Mouse (Mus musculus) hindbrain, embryonic 13.5 days (tissue): ENCODE results near the gene Xab2. TPM values are rescaled to one million over a fixed set of nuclear protein-coding genes. Genes with fewer than 3 reads are reported as not detected.
A peak's percentile ranks its signal among the peaks of the same experiment; 100 is the strongest.

Experiments
- ATAC-seq: fragments of 200-750 bp; cut with Nextera tagmentation; 2 replicates; pipeline ENCODE4 v1.8.0; 2017; ENCODE audit warnings: moderate TSS enrichment; ENCODE audit not compliant: low FRiP score
- H3K27ac ChIP-seq: fragments of 300-500 bp; sonication (generic); 2 replicates; pipeline ENCODE4 v1.5.1; 2015; ENCODE audit warnings: inconsistent platforms, mild to moderate bottlenecking, moderate library complexity
- H3K27me3 ChIP-seq: fragments of 300-500 bp; sonication (generic); 2 replicates; pipeline ENCODE4 v1.6.1; 2015; ENCODE audit warnings: mild to moderate bottlenecking, inconsistent platforms
- H3K36me3 ChIP-seq: fragments of 300-500 bp; sonication (generic); 2 replicates; pipeline ENCODE4 v1.6.1; 2015; ENCODE audit warnings: mild to moderate bottlenecking, inconsistent platforms
- H3K4me1 ChIP-seq: fragments of 300-500 bp; sonication (generic); replicated peaks from 2 replicates; pipeline ENCODE4 v1.6.1; 2015; ENCODE audit warnings: inconsistent platforms
- H3K4me2 ChIP-seq: fragments of 300-500 bp; sonication (generic); 2 replicates; pipeline ENCODE4 v1.6.1; 2015; ENCODE audit warnings: inconsistent platforms, mild to moderate bottlenecking, moderate library complexity
- H3K4me3 ChIP-seq: fragments of 300-500 bp; sonication (generic); 2 replicates; pipeline ENCODE4 v1.5.1; 2015; ENCODE audit warnings: mild to moderate bottlenecking, inconsistent platforms
- H3K9ac ChIP-seq: fragments of 300-500 bp; sonication (generic); 2 replicates; pipeline ENCODE4 v1.6.1; 2015; ENCODE audit warnings: mild to moderate bottlenecking, inconsistent platforms
- H3K9me3 ChIP-seq: fragments of 300-500 bp; sonication (generic); 2 replicates; pipeline ENCODE4 v1.6.1; 2016; ENCODE audit warnings: inconsistent platforms
- WGBS: fragments of 180-500 bp; shearing (Covaris S2); methylation state at CpG from one replicate; pipeline ENCODE4 v1.1.7; 2015; 5-methylcytosine and 5-hydroxymethylcytosine counted together
- polyA plus RNA-seq: library from polyadenylated mRNA; unstranded; fragments of >200 nt; fragmentation: Nextera tagmentation; extraction: Ambion mirVana; gene quantifications from 2 replicates; pipeline ENCODE4 v1.2.1, GENCODE M21; 2015

The Xab2 gene
- 52.1 and 55.5 TPM in 2 replicates for polyA plus RNA-seq

DNA sequence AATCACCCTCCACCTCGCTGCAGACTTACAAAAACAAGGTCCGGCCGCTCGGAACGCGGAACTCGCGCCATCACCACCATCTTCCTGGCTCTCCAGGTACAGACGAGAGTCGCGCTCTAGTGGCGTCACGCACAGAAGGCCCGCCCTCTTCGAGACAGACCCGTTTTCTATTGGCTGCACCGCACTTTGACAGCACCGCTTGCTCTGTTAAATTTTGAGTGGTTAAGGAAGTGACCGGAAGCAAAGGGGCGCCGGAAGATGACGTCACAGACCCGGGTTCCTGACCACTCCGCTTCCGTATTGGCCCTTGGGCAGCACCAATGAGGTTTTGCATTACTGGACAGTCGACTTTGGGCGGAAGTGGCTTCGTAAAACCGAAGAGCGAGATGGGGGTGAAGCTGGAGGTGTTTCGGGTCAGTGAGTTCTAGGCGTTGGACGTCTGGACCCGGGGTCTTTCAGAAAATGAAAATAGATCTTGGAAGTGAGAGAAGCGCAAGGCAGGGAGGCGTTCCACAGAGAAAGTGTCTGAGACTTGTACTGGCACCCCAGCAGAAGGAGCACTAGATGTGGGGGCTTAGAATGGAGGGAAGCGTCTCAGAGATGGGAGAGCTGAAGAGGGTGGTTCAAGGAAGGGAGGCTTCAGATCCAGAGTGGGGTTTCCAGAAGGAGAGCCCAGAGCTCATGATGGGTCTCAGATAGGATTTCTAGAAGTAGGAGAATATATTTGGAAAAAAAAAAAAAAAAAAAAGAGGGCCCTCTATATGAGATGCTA, at the start of gene Xab2, which contains the start of gene Pet100:
Xab2 (minus strand) TSS at position 118 of the 772 bp plus-strand sequence.
Pet100 (plus strand) TSS at position 350 of the 772 bp plus-strand sequence.
- ATAC-seq, result peak; percentile 97
- Histone ChIP-seq H3K4me1 (peaks cover 24% of the 10 kb centered on the region), H3K4me3 (peak within 1 kb of the TSS; percentile 85), H3K27me3 (no peaks in the 10 kb centered on the region), H3K9me3 (no peaks in the 10 kb centered on the region), H3K27ac (no peak within 1 kb of the TSS; the same call in 1 of the 2 replicates), H3K9ac (peak within 1 kb of the TSS; percentile 81), H3K4me2 (peak within 1 kb of the TSS; percentile 93), H3K36me3 (peaks cover 27% of the 10 kb centered on the region)
- WGBS, result under 1% methylated on average over 37 of the region's 37 CpGs

DNA sequence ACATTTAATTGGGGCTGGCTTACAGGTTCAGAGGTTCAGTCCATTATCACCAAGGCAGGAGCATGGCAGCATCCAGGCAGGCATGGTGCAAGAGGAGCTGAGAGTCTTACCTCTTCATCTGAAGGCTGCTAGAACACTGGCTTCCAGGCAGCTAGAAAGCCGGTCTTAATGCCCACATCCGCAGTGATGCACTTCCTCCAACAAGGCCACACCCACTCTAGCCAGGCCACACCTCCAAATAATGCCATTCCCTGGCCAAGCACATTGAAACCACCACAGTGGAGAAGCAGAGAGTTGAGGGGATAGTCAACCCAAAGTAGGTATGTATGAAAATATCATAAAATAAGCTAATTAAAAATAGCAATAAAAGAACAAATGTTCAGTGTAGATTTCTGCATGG, 49.3 kb upstream of the Xab2 start:
- Histone ChIP-seq H3K9ac (no peak overlapping the region), H3K27ac (no peak overlapping the region), H3K4me3 (no peak overlapping the region), H3K36me3 (no peaks in the 10 kb centered on the region), H3K27me3 (0 out of 2 replicates have a peak, but pooled peaks cover 3% of the 10 kb centered on the region), H3K9me3 (no peaks in the 10 kb centered on the region), H3K4me2 (no peak overlapping the region), H3K4me1 (0 out of 2 replicates have a peak, but pooled peaks cover 7% of the 10 kb centered on the region)
- WGBS, result 95% methylated on average over 2 of the region's 2 CpGs
- no peak for ATAC-seq

DNA sequence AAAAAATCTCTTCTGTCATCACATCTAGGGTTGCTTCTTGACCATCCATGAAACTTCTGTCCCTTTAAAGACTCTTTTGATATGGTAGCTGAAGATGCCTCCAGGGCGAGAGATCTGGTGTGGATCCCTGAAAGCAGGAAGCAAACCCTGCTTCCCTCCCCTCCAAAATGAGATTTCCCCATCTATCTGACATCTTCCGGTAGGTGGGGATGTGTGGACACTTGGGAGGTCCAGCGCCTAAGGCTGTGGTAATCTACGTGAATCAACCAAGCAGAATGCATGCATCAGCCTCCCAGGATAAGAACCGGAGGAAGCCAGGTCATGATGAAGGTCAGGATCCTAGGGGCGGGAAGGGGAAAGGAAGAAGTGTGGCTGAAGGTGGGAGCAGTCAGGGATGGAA, 44.4 kb upstream of the Xab2 start, which contains the start of gene Mcemp1:
Mcemp1 (plus strand) TSS at position 248 of the 400 bp plus-strand sequence.
- Histone ChIP-seq H3K36me3 (no peaks in the 10 kb centered on the region), H3K4me1 (no peaks in the 10 kb centered on the region)
- 84% methylated on average over 6 of the region's 6 CpGs for WGBS

DNA sequence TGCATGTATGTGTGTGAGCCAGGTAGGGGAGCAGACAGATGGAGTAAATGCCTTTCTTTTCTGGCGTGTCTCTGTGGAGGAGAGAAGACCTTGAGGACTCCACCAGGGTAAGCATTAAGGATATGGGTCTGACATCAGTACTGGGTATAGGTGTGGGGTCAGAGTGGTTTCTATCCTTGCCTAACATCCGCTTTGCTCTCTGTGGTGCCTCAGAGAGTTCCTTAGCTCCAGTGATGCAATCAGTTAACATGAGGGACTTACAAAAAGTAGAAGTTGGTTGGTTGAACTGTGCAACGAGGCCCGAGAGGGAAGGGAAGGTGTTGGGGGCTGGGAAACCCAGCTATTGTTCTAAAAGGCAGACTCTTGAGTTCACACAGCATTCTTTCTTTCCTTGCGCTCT, 43.3 kb upstream of the Xab2 start:
- no peaks in the 10 kb centered on the region for H3K36me3 ChIP-seq
- H3K4me3 ChIP-seq, result no peak overlapping the region
- H3K9me3 ChIP-seq, result no peaks in the 10 kb centered on the region
- H3K4me2 ChIP-seq, result no peak overlapping the region
- H3K9ac ChIP-seq, result no peak overlapping the region
- H3K4me1 ChIP-seq, result no peaks in the 10 kb centered on the region
- no peak for ATAC-seq
- no peak overlapping the region for H3K27ac ChIP-seq
- 0 out of 2 replicates have a peak, but pooled peaks cover 3% of the 10 kb centered on the region for H3K27me3 ChIP-seq
- WGBS, result 64% methylated on average over 5 of the region's 5 CpGs

More for the DNA sequence above, 44.4 kb upstream of the Xab2 start, which contains the start of gene Mcemp1:
- Histone ChIP-seq H3K9ac (no peak within 1 kb of the TSS), H3K27me3 (0 out of 2 replicates have a peak, but pooled peaks cover 3% of the 10 kb centered on the region), H3K4me3 (no peak within 1 kb of the TSS), H3K4me2 (no peak within 1 kb of the TSS), H3K27ac (no peak within 1 kb of the TSS), H3K9me3 (no peaks in the 10 kb centered on the region)
- ATAC-seq, result no peak

DNA sequence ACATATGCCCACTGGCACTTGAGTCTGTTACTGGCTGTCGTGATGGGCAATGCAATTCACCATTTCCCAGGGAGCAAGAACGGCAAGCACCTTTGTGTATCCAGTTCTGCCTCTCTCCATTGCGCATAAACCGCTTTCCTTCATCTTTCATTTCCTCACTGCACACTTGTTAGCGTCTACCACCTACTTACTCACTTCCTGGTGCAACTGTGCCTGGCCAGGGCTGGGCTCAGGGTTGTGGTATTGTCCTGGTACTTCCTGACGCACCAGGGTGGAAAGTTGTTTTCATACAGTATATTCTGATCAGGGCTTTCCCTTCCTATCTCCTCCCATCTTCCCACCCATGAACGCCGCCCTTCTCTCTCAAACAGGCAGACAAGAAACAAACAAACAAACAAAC, 39.8 kb upstream of the Xab2 start:
- H3K4me3 ChIP-seq, result no peak overlapping the region
- no peak for ATAC-seq
- no peaks in the 10 kb centered on the region for H3K36me3 ChIP-seq
- WGBS, result 88% methylated on average over 8 of the region's 8 CpGs
- peaks cover 8% of the 10 kb centered on the region for H3K4me1 ChIP-seq
- H3K27me3 ChIP-seq, result 0 out of 2 replicates have a peak, but pooled peaks cover 1% of the 10 kb centered on the region
- no peaks in the 10 kb centered on the region for H3K9me3 ChIP-seq
- no peak overlapping the region for H3K27ac ChIP-seq
- no peak overlapping the region for H3K9ac ChIP-seq
- H3K4me2 ChIP-seq, result no peak overlapping the region

DNA sequence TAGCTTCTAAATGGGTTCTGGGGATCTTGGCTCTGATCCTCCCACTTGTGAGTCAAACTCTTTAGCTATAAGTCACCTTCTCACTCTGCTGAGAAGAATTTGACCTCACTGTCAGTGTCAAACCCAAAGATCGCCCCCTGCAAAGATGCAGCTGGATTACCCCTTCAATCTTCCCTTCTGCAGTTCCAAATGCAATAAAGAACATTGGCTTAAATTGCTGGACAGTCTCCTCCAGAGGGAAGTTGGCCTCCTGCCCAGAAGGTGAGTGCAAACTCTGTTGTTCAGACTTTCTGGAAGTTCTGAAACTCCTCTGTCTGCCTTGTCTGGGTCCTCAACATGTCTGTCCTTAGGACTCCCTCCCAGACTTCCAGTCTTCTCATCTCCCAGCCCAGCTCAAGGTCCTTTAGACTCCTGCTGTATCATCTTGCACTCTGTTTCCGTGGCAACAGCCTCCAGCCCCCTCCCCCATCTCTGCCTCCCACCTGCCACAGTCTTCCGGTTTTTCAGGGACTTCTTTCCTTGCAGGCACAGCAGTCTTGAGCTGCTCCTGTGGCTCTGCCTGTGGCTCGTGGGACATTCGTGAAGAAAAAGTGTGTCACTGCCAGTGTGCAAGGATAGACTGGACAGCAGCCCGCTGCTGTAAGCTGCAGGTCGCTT, 35.7 kb upstream of the Xab2 start:
- peak; percentile 53; the same call in 1 of the 2 replicates for ATAC-seq
- Histone ChIP-seq H3K27ac (no peak overlapping the region), H3K9ac (0 out of 2 replicates have a peak overlapping the region, but pooled peaks have one; percentile 1), H3K9me3 (no peaks in the 10 kb centered on the region), H3K4me2 (peak overlapping the region; percentile 22; the same call in 1 of the 2 replicates), H3K4me3 (no peak overlapping the region), H3K27me3 (no peaks in the 10 kb centered on the region), H3K36me3 (no peaks in the 10 kb centered on the region), H3K4me1 (peaks cover 8% of the 10 kb centered on the region)
- 26% methylated on average over 7 of the region's 7 CpGs for WGBS

DNA sequence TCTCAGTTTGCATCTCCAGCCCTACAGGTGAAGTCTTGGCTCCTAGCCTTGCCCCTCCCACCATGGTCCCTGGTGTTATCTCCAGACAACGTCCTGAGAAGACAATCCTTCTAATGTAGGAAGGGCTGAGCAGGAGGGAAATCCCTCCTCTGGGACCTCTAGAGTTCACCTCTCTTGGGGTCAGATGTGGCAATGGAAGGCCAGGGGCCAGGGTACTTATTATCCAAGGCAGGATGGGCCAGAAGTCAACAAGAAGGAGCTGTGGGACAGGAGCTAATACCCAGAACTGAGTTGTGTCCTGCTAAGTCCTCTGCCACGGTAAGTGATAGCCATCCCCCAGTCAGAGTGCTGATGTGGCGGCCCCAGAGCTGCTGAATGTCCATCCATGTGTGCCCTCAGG, 34.4 kb upstream of the Xab2 start, which contains the start of gene Retn:
Retn (plus strand) TSS at position 245 of the 400 bp plus-strand sequence.
- no peaks in the 10 kb centered on the region for H3K36me3 ChIP-seq
- H3K27me3 ChIP-seq, result no peaks in the 10 kb centered on the region
- H3K9ac ChIP-seq, result no peak within 1 kb of the TSS
- H3K4me1 ChIP-seq, result peaks cover 8% of the 10 kb centered on the region
- no peak within 1 kb of the TSS for H3K4me2 ChIP-seq
- WGBS, result 86% methylated on average over 3 of the region's 3 CpGs
- H3K4me3 ChIP-seq, result no peak within 1 kb of the TSS
- no peak within 1 kb of the TSS for H3K27ac ChIP-seq
- H3K9me3 ChIP-seq, result no peaks in the 10 kb centered on the region
- ATAC-seq, result no peak

DNA sequence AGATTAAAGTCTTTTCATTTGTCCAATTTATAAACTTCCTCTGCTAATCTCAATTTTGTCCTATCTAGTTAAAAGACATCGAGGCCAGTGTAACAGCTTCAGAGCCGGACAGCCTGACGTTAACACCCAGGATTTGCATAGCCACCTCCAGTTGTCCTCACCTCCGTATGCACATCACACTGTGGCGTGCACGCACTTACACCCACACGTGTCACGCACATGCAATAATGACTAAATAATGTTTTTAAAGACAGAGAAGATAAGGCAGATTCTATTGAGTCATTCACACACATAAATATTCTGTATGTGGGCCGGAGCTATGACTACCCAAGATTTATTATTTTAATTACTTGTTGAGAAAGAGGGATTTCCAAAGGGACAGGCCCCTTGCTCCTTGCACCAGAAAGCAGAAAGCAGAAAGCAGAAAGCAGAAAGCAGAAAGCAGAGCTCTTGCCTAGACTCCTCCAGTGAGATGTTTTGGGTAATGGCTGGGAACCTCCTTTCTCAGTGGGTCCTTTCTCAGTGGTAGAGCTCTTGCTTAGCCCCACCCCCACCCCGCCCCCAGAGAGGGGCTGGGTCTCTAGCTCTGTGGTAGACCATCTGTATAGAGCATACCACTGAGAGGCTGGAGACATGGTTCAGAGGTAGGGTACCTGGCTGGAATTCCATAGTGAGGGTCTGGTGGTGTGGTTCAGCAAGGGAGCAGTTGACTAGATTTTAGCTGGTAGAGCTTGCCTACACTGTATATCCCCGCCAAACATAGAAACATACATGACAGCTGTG, 33.8 kb upstream of the Xab2 start:
- ATAC-seq, result 0 out of 2 replicates have a peak, but pooled peaks have one; percentile 6
- Histone ChIP-seq H3K27ac (no peak overlapping the region), H3K9ac (no peak overlapping the region), H3K4me2 (no peak overlapping the region), H3K9me3 (no peaks in the 10 kb centered on the region), H3K4me3 (no peak overlapping the region), H3K36me3 (no peaks in the 10 kb centered on the region), H3K4me1 (peaks cover 8% of the 10 kb centered on the region), H3K27me3 (no peaks in the 10 kb centered on the region)
- WGBS, result 72% methylated on average over 11 of the region's 11 CpGs

DNA sequence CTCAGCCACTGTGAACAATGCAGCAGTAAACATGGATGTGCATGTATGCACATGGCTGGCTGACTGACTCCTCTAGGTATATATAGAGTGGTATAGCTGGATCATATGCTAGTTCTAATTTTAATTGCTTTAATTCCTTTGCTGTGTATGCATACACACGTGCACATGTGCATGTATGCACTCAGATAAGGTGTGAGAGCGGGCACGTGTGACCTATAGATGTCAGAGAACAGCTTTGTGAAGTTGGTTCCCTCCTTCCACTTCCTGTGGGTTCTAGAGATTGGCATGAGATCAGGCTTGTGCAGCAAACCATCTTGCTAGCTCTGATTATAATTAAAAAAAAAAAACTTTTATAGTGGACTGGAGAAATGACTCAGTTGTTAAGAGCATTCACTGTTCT, 31.7 kb upstream of the Xab2 start:
- no peak overlapping the region for H3K9ac ChIP-seq
- H3K27me3 ChIP-seq, result no peaks in the 10 kb centered on the region
- ATAC-seq, result no peak
- no peaks in the 10 kb centered on the region for H3K36me3 ChIP-seq
- H3K4me3 ChIP-seq, result no peak overlapping the region
- no peak overlapping the region for H3K27ac ChIP-seq
- H3K9me3 ChIP-seq, result no peaks in the 10 kb centered on the region
- 73% methylated on average over 3 of the region's 3 CpGs for WGBS
- no peak overlapping the region for H3K4me2 ChIP-seq
- H3K4me1 ChIP-seq, result peaks cover 8% of the 10 kb centered on the region

DNA sequence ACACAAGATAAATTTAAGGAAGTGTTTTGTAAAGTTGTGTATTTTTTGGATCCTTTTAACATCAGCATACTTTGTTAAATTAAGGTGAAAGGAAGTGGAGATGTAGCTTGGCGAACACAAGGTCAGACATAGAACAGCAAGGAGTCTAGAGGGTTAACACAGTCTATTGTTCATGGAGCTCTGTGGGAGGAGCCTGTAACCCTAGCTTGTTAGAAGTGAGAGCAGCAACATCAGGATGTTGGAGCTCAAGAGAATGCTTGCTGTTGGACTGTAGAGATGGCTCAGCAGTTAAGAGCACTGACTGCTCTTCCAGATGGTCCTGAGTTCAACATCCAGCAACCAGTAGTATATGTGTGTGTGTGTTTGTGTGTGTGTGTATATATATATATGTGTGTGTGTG, 27.9 kb upstream of the Xab2 start:
- no peak for ATAC-seq
- H3K9me3 ChIP-seq, result no peaks in the 10 kb centered on the region
- H3K36me3 ChIP-seq, result no peaks in the 10 kb centered on the region
- no peaks in the 10 kb centered on the region for H3K4me1 ChIP-seq
- WGBS, result 36% methylated on average over 1 of the region's 1 CpGs
- H3K27ac ChIP-seq, result no peak overlapping the region
- H3K4me2 ChIP-seq, result no peak overlapping the region
- no peak overlapping the region for H3K9ac ChIP-seq
- H3K4me3 ChIP-seq, result no peak overlapping the region
- H3K27me3 ChIP-seq, result no peaks in the 10 kb centered on the region

DNA sequence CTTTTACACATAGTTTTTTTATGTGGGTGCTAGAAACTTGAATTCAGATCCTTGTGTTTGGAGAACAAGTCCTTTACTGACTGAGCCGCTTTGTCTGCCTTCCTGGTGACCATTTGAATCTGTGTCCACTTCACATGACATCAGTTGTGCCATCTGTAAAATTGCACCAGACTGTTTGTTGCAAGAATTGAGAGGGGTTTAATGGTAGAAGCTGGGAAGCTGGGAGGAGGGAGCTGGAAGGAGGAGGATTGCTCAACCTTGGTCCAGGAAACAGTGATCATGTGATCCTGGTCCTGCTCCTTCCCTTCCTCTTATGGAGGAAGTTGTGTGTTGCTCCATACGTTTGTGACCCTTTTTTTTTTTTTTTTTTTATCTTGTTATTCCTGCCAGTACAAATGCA, 27.2 kb upstream of the Xab2 start:
- no peaks in the 10 kb centered on the region for H3K9me3 ChIP-seq
- no peak for ATAC-seq
- 94% methylated on average over 1 of the region's 2 CpGs for WGBS
- no peaks in the 10 kb centered on the region for H3K27me3 ChIP-seq
- no peak overlapping the region for H3K27ac ChIP-seq
- H3K36me3 ChIP-seq, result no peaks in the 10 kb centered on the region
- H3K4me1 ChIP-seq, result no peaks in the 10 kb centered on the region
- H3K4me3 ChIP-seq, result no peak overlapping the region
- H3K4me2 ChIP-seq, result no peak overlapping the region
- H3K9ac ChIP-seq, result no peak overlapping the region

DNA sequence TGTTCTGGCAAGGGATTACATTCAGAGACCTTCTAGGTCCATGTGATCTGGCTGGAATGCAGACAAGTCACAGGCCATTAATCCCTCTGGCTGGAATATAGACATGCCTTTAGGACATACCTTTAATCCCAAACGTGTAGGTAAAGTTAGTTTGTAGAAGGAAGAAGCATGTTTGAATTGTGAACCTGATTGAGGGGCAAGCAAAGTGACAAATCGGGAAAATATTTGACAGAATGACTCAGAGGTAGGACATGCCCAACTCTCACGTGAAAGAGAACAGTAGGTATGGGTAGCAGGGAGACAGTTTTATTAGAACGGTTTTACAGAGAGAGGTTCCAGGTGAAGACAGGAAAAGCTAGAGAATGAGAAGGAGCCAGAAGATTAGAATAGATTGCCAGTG, 26.4 kb upstream of the Xab2 start:
- H3K36me3 ChIP-seq, result no peaks in the 10 kb centered on the region
- no peaks in the 10 kb centered on the region for H3K9me3 ChIP-seq
- no peak overlapping the region for H3K27ac ChIP-seq
- 86% methylated on average over 4 of the region's 4 CpGs for WGBS
- no peak for ATAC-seq
- no peak overlapping the region for H3K4me2 ChIP-seq
- no peaks in the 10 kb centered on the region for H3K4me1 ChIP-seq
- H3K9ac ChIP-seq, result no peak overlapping the region
- H3K27me3 ChIP-seq, result no peaks in the 10 kb centered on the region
- H3K4me3 ChIP-seq, result no peak overlapping the region
